Mouse (Mus musculus) kidney, embryonic 16.5 days (tissue): ENCODE measurements around the gene A030003K21Rik. TPM values are rescaled to one million over a fixed set of nuclear protein-coding genes. Genes with fewer than 3 reads are reported as not detected.
"Not testable (repeated sequence)": the region's sequence is repeated elsewhere in the genome, so short reads cannot be mapped to it uniquely, and the experiment has no call there.

Experiments used
- ATAC-seq: fragments of 200-750 bp; cut with Nextera tagmentation; 2 replicates; pipeline ENCODE4 v1.8.0; 2017; ENCODE audit warnings: moderate TSS enrichment; ENCODE audit not compliant: low FRiP score, low TSS enrichment
- H3K27ac ChIP-seq: fragments of 300-500 bp; sonication (generic); 2 replicates; pipeline ENCODE4 v1.5.1; 2014; ENCODE audit warnings: low read length
- H3K27me3 ChIP-seq: fragments of 300-500 bp; sonication (generic); 2 replicates; pipeline ENCODE4 v1.6.1; 2014; ENCODE audit warnings: low read length, control low read depth, mixed read lengths; ENCODE audit not compliant: insufficient read depth
- H3K36me3 ChIP-seq: fragments of 300-500 bp; sonication (generic); 2 replicates; pipeline ENCODE4 v1.6.1; 2014; ENCODE audit warnings: low read length, control low read depth, mixed read lengths; ENCODE audit not compliant: insufficient read depth
- H3K4me1 ChIP-seq: fragments of 300-500 bp; sonication (generic); 2 replicates; pipeline ENCODE4 v1.6.1; 2014; ENCODE audit warnings: low read length, control low read depth, mixed read lengths; ENCODE audit not compliant: insufficient read depth
- H3K4me2 ChIP-seq: fragments of 300-500 bp; sonication (generic); replicated peaks from 2 replicates; pipeline ENCODE4 v1.6.1; 2014; ENCODE audit warnings: low read depth, low read length
- H3K4me3 ChIP-seq: fragments of 300-500 bp; sonication (generic); 2 replicates; pipeline ENCODE4 v1.5.1; 2014; ENCODE audit warnings: mild to moderate bottlenecking, low read length
- H3K9ac ChIP-seq: fragments of 300-500 bp; sonication (generic); replicated peaks from 2 replicates; pipeline ENCODE4 v1.6.1; 2014; ENCODE audit warnings: low read length
- H3K9me3 ChIP-seq: fragments of 300-500 bp; sonication (generic); 2 replicates; pipeline ENCODE4 v1.6.1; 2016; ENCODE audit warnings: low read length, control low read depth
- WGBS: fragments of 180-500 bp; shearing (Covaris S2); extraction: QIAGEN DNeasy Blood & Tissue Kit; methylation state at CpG from one replicate; pipeline ENCODE4 v1.1.7; 2014; 5-methylcytosine and 5-hydroxymethylcytosine counted together
- polyA plus RNA-seq: library from polyadenylated mRNA; unstranded; fragments of >200 nt; fragmentation: Nextera tagmentation; extraction: Ambion mirVana; gene quantifications from 2 replicates; pipeline ENCODE4 v1.2.1, GENCODE M21; 2015

The A030003K21Rik gene
- polyA plus RNA-seq, 1 experiment from 2014 or later = not detected

GRCm38 (mm10) chr1:82973244-82973643 is 30.1 kb upstream of the A030003K21Rik start:
- H3K36me3 ChIP-seq = no peaks in the 10 kb centered on the region
- 74% methylated on average over 1 of the region's 1 CpGs for WGBS
- no peak for ATAC-seq
- H3K4me1 ChIP-seq = no peaks in the 10 kb centered on the region
- no peak overlapping the region for H3K4me2 ChIP-seq
- H3K27ac ChIP-seq = no peak overlapping the region
- H3K27me3 ChIP-seq = no peaks in the 10 kb centered on the region
- H3K9me3 ChIP-seq = no peaks in the 10 kb centered on the region
- H3K4me3 ChIP-seq = no peak overlapping the region
- H3K9ac ChIP-seq = no peak overlapping the region

GRCm38 (mm10) chr1:82972046-82972445 is 28.9 kb upstream of the A030003K21Rik start:
- H3K4me2 ChIP-seq = no peak overlapping the region
- no peaks in the 10 kb centered on the region for H3K9me3 ChIP-seq
- 50% methylated on average over 4 of the region's 4 CpGs for WGBS
- no peak overlapping the region for H3K27ac ChIP-seq
- no peak overlapping the region for H3K9ac ChIP-seq
- H3K36me3 ChIP-seq = no peaks in the 10 kb centered on the region
- H3K4me3 ChIP-seq = no peak overlapping the region
- H3K4me1 ChIP-seq = no peaks in the 10 kb centered on the region
- H3K27me3 ChIP-seq = no peaks in the 10 kb centered on the region
- peak; percentile 61; the same call in 1 of the 2 replicates for ATAC-seq

DNA sequence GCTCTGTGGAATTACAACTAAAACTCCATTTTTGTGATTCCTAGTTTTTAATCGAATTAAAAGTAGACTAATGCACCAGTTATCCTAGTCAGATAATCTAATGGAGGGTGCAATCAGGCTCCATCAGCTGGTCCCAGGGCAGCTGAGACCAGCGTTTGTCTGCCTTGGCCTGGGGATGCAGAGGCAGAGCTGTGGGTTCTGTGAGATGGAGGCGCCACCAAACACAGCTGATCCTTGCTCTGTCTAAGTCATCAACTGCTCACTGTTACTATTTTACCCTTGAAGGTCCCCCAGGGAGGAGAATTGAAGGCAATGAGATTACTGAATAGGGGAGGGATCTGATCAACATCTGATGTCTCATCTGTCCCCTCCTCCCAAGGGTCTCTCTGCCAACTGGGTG is 23.2 kb upstream of the A030003K21Rik start:
- no peaks in the 10 kb centered on the region for H3K4me1 ChIP-seq
- H3K27ac ChIP-seq = no peak overlapping the region
- ATAC-seq = no peak
- H3K9ac ChIP-seq = no peak overlapping the region
- H3K27me3 ChIP-seq = no peaks in the 10 kb centered on the region
- H3K36me3 ChIP-seq = no peaks in the 10 kb centered on the region
- 70% methylated on average over 3 of the region's 3 CpGs for WGBS
- H3K4me3 ChIP-seq = no peak overlapping the region
- H3K4me2 ChIP-seq = no peak overlapping the region
- H3K9me3 ChIP-seq = no peaks in the 10 kb centered on the region

- Histone ChIP-seq H3K27ac (no peak within 1 kb of the TSS), H3K9ac (no peak within 1 kb of the TSS), H3K4me1 (no peaks in the 10 kb centered on the region), H3K4me2 (no peak within 1 kb of the TSS), H3K4me3 (no peak within 1 kb of the TSS), H3K9me3 (no peaks in the 10 kb centered on the region), H3K27me3 (no peaks in the 10 kb centered on the region), H3K36me3 (no peaks in the 10 kb centered on the region)
- no peak for ATAC-seq
- 80% methylated on average over 7 of the region's 11 CpGs for WGBS
Observed at GRCm38 (mm10) chr1:82959870-82960385, 16.7 kb upstream of the A030003K21Rik start, which contains the start of gene Gm47955. Gm47955 (plus strand) TSS chr1:82960286.

GRCm38 (mm10) chr1:82955913-82956312 is 12.7 kb upstream of the A030003K21Rik start, which contains the start of gene Gm7544:
Gm7544 (minus strand) TSS chr1:82956013.
- H3K9me3 ChIP-seq, H3K36me3 ChIP-seq, H3K4me2 ChIP-seq, H3K4me3 ChIP-seq, H3K27ac ChIP-seq, ATAC-seq, H3K4me1 ChIP-seq, H3K9ac ChIP-seq, H3K27me3 ChIP-seq: not testable (repeated sequence)

GRCm38 (mm10) chr1:82948601-82949000 is 5.4 kb upstream of the A030003K21Rik start:
- Histone ChIP-seq H3K27ac (no peak overlapping the region), H3K4me3 (no peak overlapping the region), H3K4me1 (no peaks in the 10 kb centered on the region), H3K9me3 (no peaks in the 10 kb centered on the region), H3K9ac (no peak overlapping the region), H3K36me3 (no peaks in the 10 kb centered on the region), H3K4me2 (no peak overlapping the region), H3K27me3 (no peaks in the 10 kb centered on the region)
- 88% methylated on average over 2 of the region's 2 CpGs for WGBS
- ATAC-seq = no peak

DNA sequence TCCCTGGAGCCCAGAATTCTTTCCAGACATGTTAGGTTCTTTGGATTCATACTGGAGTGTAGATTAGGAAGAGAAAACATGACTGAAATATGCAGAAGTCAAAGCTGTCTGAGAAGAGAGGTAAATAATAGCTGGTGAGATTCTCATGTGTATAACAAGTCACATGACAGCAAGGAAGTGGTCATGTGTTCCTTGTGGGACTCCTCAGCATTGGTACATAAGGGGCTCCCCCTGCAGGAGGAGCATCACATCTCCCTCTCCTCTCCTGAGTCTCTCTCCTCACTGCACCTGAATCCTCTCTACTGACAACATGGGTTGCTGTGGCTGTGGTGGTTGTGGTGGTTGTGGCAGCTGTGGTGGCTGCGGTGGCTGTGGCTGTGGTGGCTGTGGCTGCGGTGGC is 2.8 kb upstream of the A030003K21Rik start:
- not testable (repeated sequence) for H3K4me2 ChIP-seq, ATAC-seq, H3K9ac ChIP-seq, H3K36me3 ChIP-seq, H3K4me1 ChIP-seq, H3K4me3 ChIP-seq, H3K9me3 ChIP-seq, H3K27ac ChIP-seq, H3K27me3 ChIP-seq
- 100% methylated on average over 2 of the region's 2 CpGs for WGBS

GRCm38 (mm10) chr1:82942505-82942904 is 683 bp downstream of the A030003K21Rik start:
- not testable (repeated sequence) for H3K27me3 ChIP-seq, H3K4me2 ChIP-seq, H3K36me3 ChIP-seq, H3K27ac ChIP-seq, H3K9me3 ChIP-seq, H3K9ac ChIP-seq, H3K4me1 ChIP-seq, ATAC-seq, H3K4me3 ChIP-seq
- WGBS = 64% methylated on average over 1 of the region's 2 CpGs

GRCm38 (mm10) chr1:82938666-82939065 is 4.5 kb downstream of the A030003K21Rik start:
- Histone ChIP-seq H3K36me3 (no peaks in the 10 kb centered on the region), H3K27me3 (no peaks in the 10 kb centered on the region), H3K27ac (no peak overlapping the region), H3K4me2 (no peak overlapping the region), H3K9me3 (peaks cover 11% of the 10 kb centered on the region), H3K4me3 (no peak overlapping the region), H3K4me1 (no peaks in the 10 kb centered on the region), H3K9ac (no peak overlapping the region)
- WGBS = 93% methylated on average over 5 of the region's 5 CpGs
- ATAC-seq = no peak

DNA sequence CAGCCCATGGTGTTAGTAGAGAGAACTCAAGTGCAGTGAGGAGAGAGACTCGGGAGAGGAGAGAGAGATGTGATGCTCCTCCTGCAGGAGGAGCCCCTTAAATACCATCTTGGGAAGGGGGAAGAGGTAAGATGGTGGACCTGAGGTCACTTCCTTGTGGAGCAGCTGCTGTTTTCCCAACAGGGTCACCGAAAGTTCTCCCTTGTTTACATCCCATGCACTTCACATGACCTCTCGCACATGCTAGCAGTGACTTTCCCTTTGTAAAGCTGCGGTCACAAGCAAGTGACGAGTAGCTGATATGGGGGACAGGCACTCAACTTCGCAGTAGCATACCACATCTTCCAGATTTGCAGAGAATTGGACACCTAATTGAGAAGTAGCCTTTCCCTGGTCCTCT is 11.9 kb downstream of the A030003K21Rik start, which contains the start of gene Gm6217:
TSS of gene Gm6217 (minus strand) at position 74 of the 400 bp plus-strand sequence.
- WGBS = no CpG with 5 or more reads among the region's 6 CpGs
- not testable (repeated sequence) for H3K4me1 ChIP-seq, H3K36me3 ChIP-seq, H3K4me2 ChIP-seq, ATAC-seq, H3K9me3 ChIP-seq, H3K9ac ChIP-seq, H3K27ac ChIP-seq, H3K4me3 ChIP-seq, H3K27me3 ChIP-seq
